Mouse (Mus musculus): ENCODE data around the gene Vps35l. TPM values are rescaled to one million over a fixed set of nuclear protein-coding genes. Genes with fewer than 3 reads are reported as not detected.

Gene Vps35l
- polyA plus RNA-seq, 1 experiment from 2014 or later = 98.2 TPM

GRCm38 (mm10) chr7:118744766-118745165 lies 4.7 kb downstream of the Vps35l start:
- WGBS = 85% methylated on average over 5 of the region's 5 CpGs
- no peaks in the 10 kb centered on the region for H3K27me3 ChIP-seq

GRCm38 (mm10) chr7:118747891-118748672 lies 8.1 kb downstream of the Vps35l start:
- no peak for ATAC-seq (ENCODE audit: low FRiP score)
- Histone ChIP-seq H3K36me3 (peaks cover 83% of the 10 kb centered on the region), H3K27me3 (no peaks in the 10 kb centered on the region), H3K27ac (no peak overlapping the region), H3K4me3 (no peak overlapping the region), H3K4me2 (replicated peaks) (no peak overlapping the region), H3K4me1 (no peaks in the 10 kb centered on the region), H3K9me3 (replicated peaks) (no peaks in the 10 kb centered on the region), H3K9ac (no peak overlapping the region)
- WGBS = 86% methylated on average over 12 of the region's 12 CpGs

More at GRCm38 (mm10) chr7:118744766-118745165, 4.7 kb downstream of the Vps35l start:
- no peak overlapping the region for H3K4me2 ChIP-seq (replicated peaks)
- H3K27ac ChIP-seq = no peak overlapping the region
- H3K4me1 ChIP-seq = peaks cover 14% of the 10 kb centered on the region
- H3K36me3 ChIP-seq = peaks cover 54% of the 10 kb centered on the region
- no peak overlapping the region for H3K9ac ChIP-seq
- ATAC-seq (ENCODE audit: low FRiP score) = no peak
- H3K4me3 ChIP-seq = no peak overlapping the region
- no peaks in the 10 kb centered on the region for H3K9me3 ChIP-seq (replicated peaks)

DNA sequence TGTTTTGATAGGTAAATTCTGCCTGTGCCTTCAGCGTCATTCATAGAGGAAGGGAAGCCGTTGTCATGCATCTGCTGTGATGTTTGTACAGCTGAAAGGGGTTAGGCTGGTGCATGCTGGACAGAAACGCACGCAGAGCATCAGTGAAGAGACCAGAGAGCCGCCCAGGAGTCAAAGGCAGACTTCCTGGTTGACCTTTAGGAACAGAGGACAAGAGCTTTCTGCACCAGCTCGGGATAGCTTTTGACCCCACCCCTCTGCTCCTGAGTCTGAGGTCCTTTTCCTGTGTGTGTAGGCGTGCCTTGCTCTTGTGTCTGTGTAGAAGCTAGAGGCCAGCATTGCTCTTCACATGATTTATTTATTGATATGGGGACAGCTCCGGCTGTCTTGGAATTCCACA lies 9.7 kb downstream of the Vps35l start:
- Histone ChIP-seq H3K9me3 (replicated peaks) (no peaks in the 10 kb centered on the region), H3K27ac (no peak overlapping the region), H3K9ac (no peak overlapping the region), H3K4me1 (no peaks in the 10 kb centered on the region), H3K4me2 (replicated peaks) (no peak overlapping the region), H3K4me3 (no peak overlapping the region), H3K27me3 (no peaks in the 10 kb centered on the region), H3K36me3 (peaks cover 87% of the 10 kb centered on the region)
- 79% methylated on average over 8 of the region's 8 CpGs for WGBS
- ATAC-seq (ENCODE audit: low FRiP score) = no peak

DNA sequence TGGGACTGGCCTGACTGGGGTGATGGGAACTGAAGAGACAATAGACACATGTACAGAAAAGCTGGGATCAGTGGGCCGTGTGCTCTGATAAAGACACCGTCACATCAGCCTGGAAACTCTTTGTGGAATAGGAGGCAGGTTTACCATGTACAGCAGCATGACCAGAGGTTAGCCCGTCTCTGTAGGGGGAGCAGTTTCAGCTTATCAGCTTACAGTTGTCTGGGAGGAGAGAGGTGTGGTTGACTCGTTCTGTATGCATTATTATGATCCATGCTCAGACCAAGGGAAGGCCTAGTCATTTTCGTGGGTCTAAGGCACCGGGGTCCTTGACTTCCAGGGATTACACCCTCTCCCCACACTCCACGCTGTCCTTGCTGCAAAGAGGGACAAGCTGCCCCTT lies 11.6 kb downstream of the Vps35l start:
- no peak for ATAC-seq (ENCODE audit: low FRiP score)
- H3K9ac ChIP-seq = no peak overlapping the region
- H3K4me2 ChIP-seq (replicated peaks) = no peak overlapping the region
- WGBS = 91% methylated on average over 7 of the region's 7 CpGs
- no peak overlapping the region for H3K27ac ChIP-seq
- H3K4me1 ChIP-seq = no peaks in the 10 kb centered on the region
- no peaks in the 10 kb centered on the region for H3K27me3 ChIP-seq
- H3K9me3 ChIP-seq (replicated peaks) = no peaks in the 10 kb centered on the region
- H3K4me3 ChIP-seq = no peak overlapping the region
- H3K36me3 ChIP-seq = peaks cover 91% of the 10 kb centered on the region

DNA sequence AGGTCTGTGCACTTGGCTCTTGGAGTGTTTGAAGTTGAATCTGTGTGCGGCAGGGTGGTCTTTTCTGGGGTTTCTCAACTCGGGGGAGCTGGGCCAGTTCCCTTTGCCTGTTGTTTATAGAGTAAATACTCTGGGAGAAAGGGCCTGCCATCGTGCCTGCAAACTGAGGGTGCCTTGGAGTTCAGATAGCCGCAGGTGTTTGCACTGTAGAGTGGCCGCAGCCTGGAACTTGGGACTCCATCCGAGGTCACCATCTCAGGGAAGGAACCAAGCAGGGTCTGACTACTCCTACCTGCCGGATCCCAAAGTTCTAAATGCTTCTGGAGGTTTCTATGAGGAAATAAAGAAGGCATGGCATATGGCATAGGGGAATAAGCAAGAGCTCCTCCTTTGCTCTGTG lies 15.7 kb downstream of the Vps35l start:
- H3K9me3 ChIP-seq (replicated peaks) = no peaks in the 10 kb centered on the region
- H3K4me1 ChIP-seq = peaks cover 3% of the 10 kb centered on the region; the same call in 1 of the 2 replicates
- no peak for ATAC-seq (ENCODE audit: low FRiP score)
- no peaks in the 10 kb centered on the region for H3K27me3 ChIP-seq
- no peak overlapping the region for H3K4me2 ChIP-seq (replicated peaks)
- H3K36me3 ChIP-seq = peaks cover 77% of the 10 kb centered on the region
- no peak overlapping the region for H3K27ac ChIP-seq
- H3K4me3 ChIP-seq = no peak overlapping the region
- WGBS = 77% methylated on average over 7 of the region's 7 CpGs
- H3K9ac ChIP-seq = no peak overlapping the region

GRCm38 (mm10) chr7:118756490-118757265 lies 16.7 kb downstream of the Vps35l start:
- Histone ChIP-seq H3K27me3 (no peaks in the 10 kb centered on the region), H3K27ac (no peak overlapping the region), H3K9ac (no peak overlapping the region), H3K4me1 (peaks cover 3% of the 10 kb centered on the region; the same call in 1 of the 2 replicates), H3K36me3 (peaks cover 79% of the 10 kb centered on the region), H3K4me2 (replicated peaks) (no peak overlapping the region), H3K9me3 (replicated peaks) (no peaks in the 10 kb centered on the region), H3K4me3 (no peak overlapping the region)
- WGBS = 94% methylated on average over 24 of the region's 24 CpGs
- ATAC-seq (ENCODE audit: low FRiP score) = no peak

DNA sequence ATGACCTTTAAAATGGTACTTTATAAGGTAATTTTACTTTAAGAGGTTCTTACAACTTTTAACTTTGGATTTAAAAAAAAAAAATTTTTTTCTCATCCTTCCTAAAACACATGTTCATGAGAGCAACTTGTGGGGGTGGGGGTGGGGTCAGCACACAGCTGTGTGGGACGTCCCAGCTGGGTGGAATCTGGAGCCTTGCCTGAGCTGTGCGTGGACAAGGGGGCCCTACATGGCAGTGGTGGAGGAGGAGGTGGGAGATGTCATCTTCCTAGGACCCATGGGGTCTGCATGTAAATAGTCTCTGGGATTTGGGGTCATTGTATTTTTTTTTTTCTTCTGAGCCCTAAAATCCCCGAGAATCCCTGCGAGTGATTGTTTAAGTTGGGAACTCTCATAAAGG lies 18.3 kb downstream of the Vps35l start:
- peaks cover 75% of the 10 kb centered on the region for H3K36me3 ChIP-seq
- WGBS = 68% methylated on average over 4 of the region's 4 CpGs

GRCm38 (mm10) chr7:118759372-118759771 lies 19.3 kb downstream of the Vps35l start:
- peaks cover 77% of the 10 kb centered on the region for H3K36me3 ChIP-seq

More for the DNA sequence above, 18.3 kb downstream of the Vps35l start:
- no peaks in the 10 kb centered on the region for H3K27me3 ChIP-seq
- H3K4me3 ChIP-seq = no peak overlapping the region
- no peak overlapping the region for H3K9ac ChIP-seq
- H3K4me1 ChIP-seq = peaks cover 3% of the 10 kb centered on the region; the same call in 1 of the 2 replicates
- ATAC-seq (ENCODE audit: low FRiP score) = no peak
- H3K9me3 ChIP-seq (replicated peaks) = no peaks in the 10 kb centered on the region
- H3K4me2 ChIP-seq (replicated peaks) = no peak overlapping the region
- H3K27ac ChIP-seq = no peak overlapping the region

DNA sequence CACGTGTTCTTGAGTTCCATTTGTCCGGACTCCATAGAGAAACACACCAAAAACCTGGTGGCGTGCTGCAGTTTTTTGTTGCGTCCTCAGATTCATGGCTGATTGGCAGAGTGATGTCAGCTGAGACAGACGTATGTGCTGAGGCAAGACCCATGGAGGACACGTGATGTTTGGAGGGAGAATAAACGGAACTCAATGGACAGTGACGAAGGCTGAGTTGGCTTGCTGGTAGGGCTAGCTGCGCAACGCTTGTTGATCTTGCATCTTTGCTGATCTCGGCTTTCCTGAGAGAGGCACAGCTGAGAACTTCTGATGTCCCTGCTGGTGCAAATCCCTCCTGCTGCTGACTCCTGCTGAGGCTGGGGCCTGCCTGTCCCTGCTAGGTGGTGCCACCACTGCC lies 23.9 kb downstream of the Vps35l start:
- WGBS = 93% methylated on average over 11 of the region's 11 CpGs

More at GRCm38 (mm10) chr7:118759372-118759771, 19.3 kb downstream of the Vps35l start:
- Histone ChIP-seq H3K4me3 (no peak overlapping the region), H3K27me3 (no peaks in the 10 kb centered on the region), H3K27ac (no peak overlapping the region), H3K9me3 (replicated peaks) (no peaks in the 10 kb centered on the region), H3K9ac (no peak overlapping the region), H3K4me2 (replicated peaks) (no peak overlapping the region), H3K4me1 (peaks cover 3% of the 10 kb centered on the region; the same call in 1 of the 2 replicates)
- no peak for ATAC-seq (ENCODE audit: low FRiP score)
- WGBS = 61% methylated on average over 5 of the region's 5 CpGs

DNA sequence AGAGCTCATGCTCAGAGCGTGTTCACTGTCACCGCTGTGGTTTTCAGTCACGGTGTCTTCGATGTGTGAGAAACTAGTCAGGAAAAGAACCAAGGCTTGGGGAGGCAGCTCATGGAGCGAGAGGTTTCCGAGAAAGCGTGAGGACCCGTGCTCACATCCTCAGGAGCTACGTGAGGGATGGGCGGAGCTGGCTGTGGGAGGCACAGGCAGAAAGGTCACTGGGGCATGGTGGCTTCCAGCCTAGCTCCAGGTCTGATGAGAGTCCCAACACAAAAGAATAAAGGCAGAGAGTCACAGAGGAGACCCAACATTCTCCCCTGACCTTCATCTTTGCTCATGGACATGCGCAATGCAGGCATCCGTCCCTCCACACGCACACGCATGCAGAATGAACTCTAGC lies 24.7 kb downstream of the Vps35l start:
- H3K4me1 ChIP-seq = peaks cover 8% of the 10 kb centered on the region; the same call in 1 of the 2 replicates
- no peak overlapping the region for H3K9ac ChIP-seq
- no peak overlapping the region for H3K4me3 ChIP-seq
- H3K27me3 ChIP-seq = no peaks in the 10 kb centered on the region
- peaks cover 49% of the 10 kb centered on the region for H3K36me3 ChIP-seq
- no peak for ATAC-seq (ENCODE audit: low FRiP score)
- no peak overlapping the region for H3K27ac ChIP-seq
- H3K4me2 ChIP-seq (replicated peaks) = no peak overlapping the region
- 85% methylated on average over 14 of the region's 14 CpGs for WGBS
- no peaks in the 10 kb centered on the region for H3K9me3 ChIP-seq (replicated peaks)

More for the DNA sequence above, 23.9 kb downstream of the Vps35l start:
- Histone ChIP-seq H3K9ac (no peak overlapping the region), H3K4me1 (peaks cover 11% of the 10 kb centered on the region; the same call in 1 of the 2 replicates), H3K9me3 (replicated peaks) (no peaks in the 10 kb centered on the region), H3K4me3 (no peak overlapping the region), H3K4me2 (replicated peaks) (no peak overlapping the region), H3K27ac (no peak overlapping the region), H3K27me3 (no peaks in the 10 kb centered on the region), H3K36me3 (peaks cover 57% of the 10 kb centered on the region)
- no peak for ATAC-seq (ENCODE audit: low FRiP score)

- 78% methylated on average over 8 of the region's 8 CpGs for WGBS
- H3K4me3 ChIP-seq = no peak overlapping the region
- no peaks in the 10 kb centered on the region for H3K9me3 ChIP-seq (replicated peaks)
- no peak overlapping the region for H3K4me2 ChIP-seq (replicated peaks)
- no peak overlapping the region for H3K27ac ChIP-seq
- no peaks in the 10 kb centered on the region for H3K27me3 ChIP-seq
- H3K4me1 ChIP-seq = peaks cover 8% of the 10 kb centered on the region; the same call in 1 of the 2 replicates
- H3K9ac ChIP-seq = no peak overlapping the region
- no peak for ATAC-seq (ENCODE audit: low FRiP score)
- H3K36me3 ChIP-seq = peaks cover 45% of the 10 kb centered on the region
These were observed 25.6 kb downstream of the Vps35l start for GRCm38 (mm10) chr7:118765604-118766003.

GRCm38 (mm10) chr7:118766119-118766833 lies 26.2 kb downstream of the Vps35l start:
- H3K4me3 ChIP-seq = no peak overlapping the region
- H3K27ac ChIP-seq = no peak overlapping the region
- no peak overlapping the region for H3K4me2 ChIP-seq (replicated peaks)
- H3K4me1 ChIP-seq = peaks cover 8% of the 10 kb centered on the region; the same call in 1 of the 2 replicates
- H3K27me3 ChIP-seq = no peaks in the 10 kb centered on the region
- 59% methylated on average over 18 of the region's 18 CpGs for WGBS
- no peaks in the 10 kb centered on the region for H3K9me3 ChIP-seq (replicated peaks)
- ATAC-seq (ENCODE audit: low FRiP score) = peak; percentile 56
- H3K36me3 ChIP-seq = peaks cover 42% of the 10 kb centered on the region
- H3K9ac ChIP-seq = no peak overlapping the region
